Mouse (Mus musculus) embryonic fibroblast, embryonic 13.5 days (primary cell): ENCODE results near the gene Cacna2d1.

ENCODE experiments used
- CTCF ChIP-seq: IDR thresholded peaks from 2 replicates; pipeline ENCODE4 v1.5.1; 2011; ENCODE audit warnings: mild to moderate bottlenecking, control low read depth, low read length, moderate library complexity, borderline replicate concordance; ENCODE audit not compliant: insufficient read depth
- POLR2A ChIP-seq: IDR thresholded peaks from 2 replicates; pipeline ENCODE4 v1.6.1; 2011; ENCODE audit warnings: low read depth, mild to moderate bottlenecking, control low read depth, low read length, moderate library complexity

- TF ChIP-seq POLR2A (no peak), CTCF (no peak)
Observed at GRCm38 (mm10) chr5:16082253-16082652, 147.8 kb downstream of the Cacna2d1 start.
